Mouse (Mus musculus): ENCODE results near the gene Cox10. TPM values are rescaled to one million over a fixed set of nuclear protein-coding genes. Genes with fewer than 3 reads are reported as not detected.

Gene Cox10
- total RNA-seq, 1 experiment from 2014 or later = 16.7 TPM

GRCm38 (mm10) chr11:64003484-64003883 is 75.8 kb downstream of the Cox10 start:
- no peak for ATAC-seq (replicated peaks; ENCODE audit: low read depth, poor library complexity, severe bottlenecking)

- ATAC-seq (replicated peaks; ENCODE audit: low read depth, poor library complexity, severe bottlenecking) = no peak
Measured at GRCm38 (mm10) chr11:64002629-64003028, 76.6 kb downstream of the Cox10 start.

- ATAC-seq (replicated peaks; ENCODE audit: low read depth, poor library complexity, severe bottlenecking) = no peak
Measured at GRCm38 (mm10) chr11:64001111-64001510, 78.2 kb downstream of the Cox10 start.

GRCm38 (mm10) chr11:64000200-64000794 is 79.0 kb downstream of the Cox10 start:
- no peak for ATAC-seq (replicated peaks; ENCODE audit: low read depth, poor library complexity, severe bottlenecking)

GRCm38 (mm10) chr11:63999431-63999830 is 79.8 kb downstream of the Cox10 start:
- no peak for ATAC-seq (replicated peaks; ENCODE audit: low read depth, poor library complexity, severe bottlenecking)

- no peak for ATAC-seq (replicated peaks; ENCODE audit: low read depth, poor library complexity, severe bottlenecking)
Measured at GRCm38 (mm10) chr11:63991958-63992357, 87.3 kb downstream of the Cox10 start.

- no peak for ATAC-seq (replicated peaks; ENCODE audit: low read depth, poor library complexity, severe bottlenecking)
Measured at GRCm38 (mm10) chr11:63990759-63991158, 88.5 kb downstream of the Cox10 start.

- ATAC-seq (replicated peaks; ENCODE audit: low read depth, poor library complexity, severe bottlenecking) = no peak
Measured at GRCm38 (mm10) chr11:63990311-63990710, 89.0 kb downstream of the Cox10 start.

GRCm38 (mm10) chr11:63988991-63989860 is 90.0 kb downstream of the Cox10 start:
- peak; percentile 75 for ATAC-seq (replicated peaks; ENCODE audit: low read depth, poor library complexity, severe bottlenecking)

- ATAC-seq (replicated peaks; ENCODE audit: low read depth, poor library complexity, severe bottlenecking) = no peak
Measured at GRCm38 (mm10) chr11:63988031-63988665, 91.1 kb downstream of the Cox10 start.

- ATAC-seq (replicated peaks; ENCODE audit: low read depth, poor library complexity, severe bottlenecking) = no peak
Measured at GRCm38 (mm10) chr11:63986710-63987109, 92.6 kb downstream of the Cox10 start.

- no peak for ATAC-seq (replicated peaks; ENCODE audit: low read depth, poor library complexity, severe bottlenecking)
Measured at GRCm38 (mm10) chr11:63985481-63985880, 93.8 kb downstream of the Cox10 start.

- ATAC-seq (replicated peaks; ENCODE audit: low read depth, poor library complexity, severe bottlenecking) = peak; percentile 35
Measured at GRCm38 (mm10) chr11:63984622-63985168, 94.6 kb downstream of the Cox10 start.

GRCm38 (mm10) chr11:63977741-63978140 is 101.5 kb downstream of the Cox10 start:
- ATAC-seq (replicated peaks; ENCODE audit: low read depth, poor library complexity, severe bottlenecking) = no peak

- no peak for ATAC-seq (replicated peaks; ENCODE audit: low read depth, poor library complexity, severe bottlenecking)
Measured at GRCm38 (mm10) chr11:63976775-63977174, 102.5 kb downstream of the Cox10 start.

GRCm38 (mm10) chr11:63975260-63975899 is 103.9 kb downstream of the Cox10 start:
- peak; percentile 73 for ATAC-seq (replicated peaks; ENCODE audit: low read depth, poor library complexity, severe bottlenecking)

- no peak for ATAC-seq (replicated peaks; ENCODE audit: low read depth, poor library complexity, severe bottlenecking)
Measured at GRCm38 (mm10) chr11:63973973-63974372, 105.3 kb downstream of the Cox10 start.

GRCm38 (mm10) chr11:63971462-63971861 is 107.8 kb downstream of the Cox10 start:
- no peak for ATAC-seq (replicated peaks; ENCODE audit: low read depth, poor library complexity, severe bottlenecking)

- ATAC-seq (replicated peaks; ENCODE audit: low read depth, poor library complexity, severe bottlenecking) = no peak
Measured at GRCm38 (mm10) chr11:63970818-63971217, 108.5 kb downstream of the Cox10 start.

- ATAC-seq (replicated peaks; ENCODE audit: low read depth, poor library complexity, severe bottlenecking) = no peak
Measured at GRCm38 (mm10) chr11:63969205-63969910, 109.9 kb downstream of the Cox10 start.

Measured in common myeloid progenitor, adult 5-6 weeks (primary cell).